Mouse (Mus musculus) retina, postnatal 1 day (tissue): ENCODE data around the gene E030018B13Rik.
A peak's percentile ranks its signal among the peaks of the same experiment; 100 is the strongest.

ENCODE experiments used
- DNase-seq: peaks from one replicate; pipeline ENCODE4 v3.0.0-alpha.2; 2012

E030018B13Rik gene

DNA sequence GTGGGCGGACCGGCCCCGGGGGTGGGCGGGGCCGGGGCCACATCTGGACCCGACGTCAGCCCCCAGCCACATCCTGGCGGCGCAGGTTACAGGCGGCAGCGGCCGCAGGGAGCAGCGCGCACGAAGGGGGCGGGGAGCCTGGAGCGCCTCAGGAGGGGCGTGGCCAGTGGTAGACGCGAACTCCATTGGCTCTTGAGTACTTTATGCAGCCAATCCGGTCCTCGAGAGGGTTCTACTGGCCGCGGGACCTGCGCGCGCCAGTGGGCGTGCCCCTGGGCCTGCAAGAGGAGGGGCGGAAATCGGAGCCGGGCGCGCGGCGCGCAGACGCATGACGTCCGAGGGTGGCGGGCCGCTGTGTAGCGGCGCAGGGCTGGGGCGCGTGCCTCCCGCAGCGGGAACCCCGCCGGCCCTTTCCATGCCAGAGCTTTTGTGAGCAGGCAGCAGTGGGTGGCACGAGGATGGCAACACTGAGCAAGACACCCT is 22.3 kb downstream of the E030018B13Rik start, which contains the start of gene Klf13:
Gene Klf13, minus strand, starts transcription at position 2 of the 483 bp plus-strand sequence.
- peak; percentile 100 for DNase-seq

DNA sequence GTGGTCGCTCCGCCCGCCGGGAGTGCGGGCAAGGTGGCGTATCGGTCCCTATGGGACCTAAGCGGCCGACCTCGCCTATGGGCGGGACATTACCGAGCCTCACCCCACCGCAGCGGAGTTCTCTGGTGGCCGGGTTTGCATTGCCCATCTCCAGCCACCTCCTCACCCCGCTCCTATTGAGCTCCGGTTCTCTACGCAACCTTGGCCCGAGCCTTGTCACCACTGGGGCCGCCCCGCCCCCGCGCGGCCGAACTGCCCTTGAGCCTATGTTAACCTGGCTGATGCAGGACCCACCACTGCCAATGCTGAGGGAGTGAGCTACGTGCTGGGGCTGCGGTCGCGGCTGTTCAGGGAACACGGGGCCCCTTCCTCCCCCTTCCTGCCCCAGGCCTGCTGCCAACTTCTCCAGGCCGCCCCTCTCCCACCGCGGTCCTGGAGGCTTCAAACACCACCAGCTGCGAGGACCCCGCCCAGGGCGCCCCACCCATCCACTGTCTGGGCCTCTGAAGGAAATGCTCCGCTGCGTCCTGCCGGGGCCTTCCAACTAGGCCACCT is 22.8 kb downstream of the E030018B13Rik start:
- DNase-seq, result peak; percentile 84

DNA sequence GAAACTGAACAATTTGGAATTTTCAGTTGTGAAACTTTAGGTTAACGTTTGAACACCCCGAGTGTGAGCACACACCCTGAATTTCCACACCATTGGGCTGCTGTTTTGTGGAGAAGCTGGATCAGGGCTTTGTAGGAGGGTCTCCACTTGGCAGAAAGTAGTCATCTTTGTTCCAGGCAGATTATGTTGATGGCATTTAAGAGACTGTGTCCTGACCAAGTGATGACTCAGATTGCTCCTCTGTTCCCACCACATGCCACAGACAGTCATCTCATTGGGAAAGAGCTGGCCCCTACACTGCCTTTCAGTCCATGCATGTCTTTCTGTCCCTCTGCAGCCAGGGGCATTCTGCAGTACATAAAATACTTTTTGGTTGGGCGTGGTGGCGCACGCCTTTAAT is 23.7 kb downstream of the E030018B13Rik start:
- no peak for DNase-seq

DNA sequence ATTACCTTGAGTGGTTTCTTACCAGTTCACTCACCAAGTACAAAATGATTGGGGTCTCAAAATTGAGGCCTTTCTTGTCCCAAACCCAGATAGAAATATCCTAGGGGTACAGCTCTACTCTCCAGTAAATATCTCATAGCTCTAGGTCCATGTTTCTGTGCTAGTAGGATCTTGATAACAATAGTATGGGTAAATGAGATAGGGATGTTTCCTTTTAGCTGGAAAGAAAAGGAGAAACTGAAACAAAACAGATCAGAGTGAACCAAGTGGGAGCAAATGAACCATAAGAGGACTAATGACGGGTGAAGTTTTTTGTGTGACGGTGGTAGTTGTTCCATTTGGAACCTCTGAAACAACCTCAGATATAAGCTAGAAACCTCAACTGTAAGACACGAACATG is 24.4 kb downstream of the E030018B13Rik start:
- no peak for DNase-seq

DNA sequence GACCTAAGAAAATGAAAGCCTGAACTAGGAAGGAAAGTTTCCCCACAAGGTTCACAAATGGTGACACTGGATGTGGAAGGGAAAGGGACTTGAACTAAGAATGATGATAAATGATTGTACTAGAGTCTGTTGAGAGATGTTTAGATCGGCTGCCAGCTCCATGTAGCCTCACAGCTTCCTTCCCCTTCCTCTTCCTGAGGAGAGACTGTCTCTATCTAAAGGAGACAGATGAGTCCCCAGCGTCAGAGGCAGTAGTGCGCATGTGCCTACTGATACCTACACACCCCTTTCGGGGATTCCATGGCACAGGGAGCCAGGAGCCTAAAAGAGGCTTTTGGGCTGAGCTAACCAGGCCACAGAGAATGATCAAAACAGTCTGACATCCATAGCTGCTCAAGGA is 24.8 kb downstream of the E030018B13Rik start:
- no peak for DNase-seq

DNA sequence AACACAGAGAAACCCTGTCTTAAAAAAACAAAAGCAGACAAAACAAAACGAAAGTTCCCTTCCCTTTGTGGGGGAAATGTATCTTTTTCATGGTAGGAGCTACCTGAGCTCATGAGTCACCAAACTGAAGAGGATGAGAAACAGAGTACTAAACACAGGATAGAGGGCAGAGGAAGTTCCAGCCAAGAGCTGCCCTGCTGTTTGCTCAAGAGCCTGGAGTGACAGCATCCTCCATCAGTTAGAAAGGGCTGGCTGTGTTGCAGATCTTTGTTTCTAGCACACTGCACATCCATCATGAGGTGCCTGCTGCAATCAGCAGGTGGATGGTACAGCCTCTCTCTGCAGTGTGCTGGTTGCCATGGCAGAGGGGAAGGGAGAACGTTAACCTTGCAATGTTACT is 27.3 kb downstream of the E030018B13Rik start:
- DNase-seq, result no peak

DNA sequence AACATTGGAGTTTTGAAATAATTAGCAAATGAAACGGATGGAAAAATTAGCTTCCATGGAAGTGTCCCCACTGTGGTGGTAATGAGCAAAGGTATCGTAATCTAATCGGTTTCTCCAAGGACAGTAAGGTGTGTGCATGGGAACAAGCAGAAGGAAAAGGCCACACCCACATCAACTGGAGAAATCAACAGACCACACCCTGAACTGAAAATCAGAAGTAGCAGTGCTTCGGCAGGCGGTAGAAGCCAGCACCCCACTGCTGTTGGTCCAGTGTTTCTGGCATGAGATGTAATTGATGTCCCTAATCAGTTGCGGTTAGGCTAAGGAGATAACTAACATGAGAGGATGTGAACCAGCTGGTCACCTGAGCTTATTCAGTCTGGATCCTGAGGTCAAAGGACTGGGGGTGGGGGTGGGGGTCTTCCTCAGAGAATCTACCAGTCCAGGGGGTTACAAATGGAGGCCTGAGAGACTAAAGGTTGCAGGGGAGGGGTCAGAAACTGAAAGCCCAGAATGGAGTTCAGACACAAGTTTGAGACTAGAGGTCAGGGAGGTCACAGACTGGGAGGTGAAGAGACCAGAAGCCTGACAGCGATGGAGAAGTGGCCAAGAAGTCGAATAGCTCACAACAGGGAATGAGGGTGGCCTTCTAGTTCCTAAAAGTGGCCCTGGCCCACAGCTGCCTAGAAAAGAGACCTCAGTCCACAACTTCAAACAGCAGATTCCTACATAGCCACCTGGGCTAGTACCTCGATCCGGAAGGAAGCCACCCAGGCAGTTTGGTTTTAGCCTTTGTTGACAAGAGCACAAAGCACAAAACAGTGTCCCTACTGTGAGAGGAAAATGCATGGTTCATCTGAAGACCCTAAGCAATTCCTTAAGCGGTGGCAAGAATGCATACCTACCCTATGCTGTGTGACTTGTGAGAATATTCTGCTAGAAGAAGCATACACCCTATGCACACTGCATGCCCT is 31.1 kb downstream of the E030018B13Rik start:
- no peak for DNase-seq

DNA sequence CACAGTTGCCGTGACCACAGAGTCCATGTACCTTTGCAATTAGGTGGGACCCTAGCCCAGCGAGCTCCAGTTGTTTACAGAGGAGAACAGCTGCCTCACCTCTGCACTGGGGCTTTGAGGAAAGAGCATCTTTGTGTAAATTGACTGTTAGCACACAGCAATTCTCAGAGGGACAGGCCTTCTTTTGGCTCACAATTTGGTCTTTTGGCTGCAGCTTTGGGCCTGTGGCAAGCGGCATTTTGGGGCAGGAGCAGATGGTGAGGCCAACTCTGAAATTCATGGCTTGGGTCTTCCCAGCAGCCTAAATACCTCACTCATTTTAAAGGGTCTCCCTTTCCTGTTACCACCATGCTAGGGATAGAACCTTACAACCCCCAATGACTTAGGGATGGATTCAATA is 32.5 kb downstream of the E030018B13Rik start:
- no peak for DNase-seq

DNA sequence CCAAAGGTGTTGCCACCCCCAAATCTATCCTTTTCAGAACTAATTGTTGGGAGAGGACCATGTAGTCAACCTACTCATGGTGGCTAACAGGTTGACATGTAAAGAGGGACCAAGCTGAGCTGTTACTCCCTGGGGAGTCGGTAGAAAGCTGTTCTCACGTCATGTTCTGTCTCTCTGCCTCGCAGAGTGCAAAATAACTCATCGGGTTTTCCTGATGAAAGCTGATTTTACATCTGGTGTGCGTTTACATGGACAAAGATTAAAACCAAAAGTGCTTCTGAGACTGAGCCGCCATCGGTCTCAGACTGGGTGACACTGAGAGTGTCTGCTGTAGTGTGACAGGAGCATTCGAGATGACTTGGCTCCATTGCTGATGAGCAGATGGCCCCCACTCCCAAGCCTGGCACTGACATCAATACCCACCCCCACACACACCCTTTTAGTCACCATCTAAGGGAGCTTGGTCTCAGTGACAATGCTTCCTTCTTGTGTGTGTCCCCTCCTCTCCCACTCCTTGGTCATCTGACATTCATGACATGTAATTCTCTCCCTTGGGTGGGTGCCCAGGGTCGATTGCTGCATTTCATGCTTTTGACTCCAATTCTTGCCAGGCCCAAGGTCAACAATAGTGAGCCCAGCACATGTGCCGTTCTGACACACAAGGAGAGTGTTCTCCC is 34.4 kb downstream of the E030018B13Rik start:
- DNase-seq, result no peak

DNA sequence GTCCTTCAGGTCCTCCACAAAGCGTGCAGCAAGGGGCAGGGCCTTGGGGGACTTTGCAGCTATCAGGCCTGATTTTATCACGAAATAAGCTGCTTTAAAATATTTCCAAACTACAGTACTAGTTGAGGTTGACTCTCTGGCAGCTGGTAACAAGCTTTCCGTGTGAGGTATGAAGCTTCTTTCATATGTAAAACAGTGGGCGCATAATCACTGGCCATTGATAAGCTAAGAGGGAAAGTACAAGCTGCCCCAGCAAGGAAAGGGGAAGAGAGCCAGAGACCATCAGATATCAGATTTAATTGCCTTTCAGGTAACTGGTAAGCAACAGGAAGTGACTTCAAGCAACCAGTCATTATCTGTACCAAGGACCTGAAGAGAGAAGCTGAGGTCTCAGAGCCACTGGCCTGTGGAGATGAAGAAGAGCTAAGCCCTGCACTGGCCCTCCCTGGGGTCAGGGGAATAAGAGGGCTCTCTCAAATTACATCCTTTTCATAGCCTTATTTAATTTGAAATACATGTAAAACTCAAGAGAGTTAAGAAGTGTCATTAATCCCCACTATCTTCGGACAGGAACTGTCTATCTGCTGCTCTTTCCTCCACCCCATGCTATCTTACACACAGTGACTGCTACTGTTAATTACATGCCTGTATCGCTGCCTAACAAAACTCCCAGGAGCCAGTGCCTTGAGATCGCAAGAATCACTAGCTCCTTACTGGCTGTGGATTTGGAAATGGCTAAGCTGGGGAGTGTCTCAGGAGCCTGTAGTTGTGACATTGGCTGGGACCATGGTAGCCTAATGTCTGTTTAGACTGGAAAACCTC is 35.6 kb downstream of the E030018B13Rik start:
- DNase-seq, result no peak

DNA sequence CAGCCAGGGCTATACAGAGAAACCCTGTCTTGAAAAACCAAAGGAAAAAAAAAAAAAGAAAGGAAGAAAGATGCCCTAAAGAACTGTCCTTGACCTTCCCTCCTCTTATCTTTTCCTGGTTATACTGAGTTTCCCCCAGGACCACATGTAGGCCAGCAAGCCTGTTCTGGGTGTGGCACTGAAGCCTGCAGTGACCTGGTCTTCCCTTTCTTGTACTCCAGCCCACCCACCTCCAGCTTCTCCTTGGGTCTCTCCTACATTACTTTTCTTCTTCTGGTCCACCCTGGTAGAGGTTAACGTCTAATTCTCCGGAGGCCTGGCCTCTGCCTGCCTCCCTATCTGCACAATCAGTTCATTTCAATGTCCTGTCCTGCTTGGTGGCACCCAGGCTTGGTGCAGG is 38.8 kb downstream of the E030018B13Rik start:
- no peak for DNase-seq

DNA sequence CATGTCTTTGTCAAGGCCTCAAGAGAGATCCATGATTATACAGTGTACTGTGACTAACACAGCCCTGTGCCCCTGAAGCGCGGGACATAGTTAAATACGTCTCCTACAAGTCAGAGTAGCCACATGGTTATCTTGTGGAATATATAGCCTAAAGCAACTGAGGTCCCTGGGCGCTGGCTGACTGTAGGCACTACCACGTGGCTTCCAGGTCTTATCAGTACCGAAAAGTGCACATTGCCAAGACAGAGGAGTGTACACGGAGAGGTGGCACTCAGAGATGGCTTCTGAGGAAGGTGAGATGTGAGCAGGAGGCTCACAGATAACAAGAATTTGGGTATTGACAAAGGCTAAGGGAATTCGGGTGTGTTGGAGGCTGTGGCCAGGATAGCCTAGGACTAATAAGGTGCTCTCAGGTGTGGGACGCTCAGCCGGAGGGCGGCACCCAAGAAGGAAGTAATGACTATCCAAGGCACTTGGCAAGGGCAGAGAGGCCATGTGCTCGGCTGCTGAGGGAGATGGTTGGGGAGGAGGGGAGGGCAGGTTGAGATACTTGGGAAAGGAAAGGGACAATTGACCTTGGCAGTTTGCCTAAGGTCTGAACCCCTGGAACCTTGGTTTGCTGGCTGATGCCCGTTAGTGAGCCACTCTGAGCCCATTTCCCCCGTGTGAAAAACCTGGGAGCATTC is 39.6 kb downstream of the E030018B13Rik start:
- DNase-seq, result no peak

DNA sequence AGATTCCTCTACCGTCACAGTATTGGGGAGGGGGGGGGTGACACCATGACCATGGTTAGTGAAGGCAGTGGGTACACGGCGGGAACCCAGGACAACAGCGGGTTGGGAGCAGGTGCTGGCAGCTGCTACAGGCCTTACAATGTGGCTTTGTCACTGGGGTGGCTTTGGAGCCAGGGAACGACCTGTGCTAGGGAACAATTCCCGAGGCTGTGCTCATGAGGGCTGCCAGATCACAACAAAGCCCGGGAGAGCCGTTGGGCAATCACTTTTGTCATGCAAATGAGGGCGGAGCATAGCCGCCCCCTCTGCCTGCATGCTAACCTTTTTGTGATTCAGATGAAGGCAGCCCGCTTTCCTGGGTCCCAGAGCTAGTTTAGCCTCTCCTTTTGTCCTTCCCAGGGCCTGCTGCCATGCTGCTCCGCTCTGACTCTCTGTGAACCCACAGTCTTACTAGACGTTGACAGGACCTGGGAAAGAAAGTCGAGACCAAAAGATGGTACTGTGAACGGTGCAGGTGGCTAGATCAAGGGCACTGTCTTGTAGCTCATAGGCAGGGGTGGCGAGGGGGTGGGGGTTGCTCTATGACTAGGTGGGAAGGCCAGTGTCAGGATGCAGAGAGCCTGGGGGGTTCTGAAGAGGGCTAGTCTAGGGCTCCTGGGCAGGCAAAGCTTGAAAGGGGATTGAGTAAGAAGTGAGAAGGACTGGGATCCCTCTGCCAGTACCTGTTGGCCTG is 40.5 kb downstream of the E030018B13Rik start:
- peak; percentile 98 for DNase-seq

DNA sequence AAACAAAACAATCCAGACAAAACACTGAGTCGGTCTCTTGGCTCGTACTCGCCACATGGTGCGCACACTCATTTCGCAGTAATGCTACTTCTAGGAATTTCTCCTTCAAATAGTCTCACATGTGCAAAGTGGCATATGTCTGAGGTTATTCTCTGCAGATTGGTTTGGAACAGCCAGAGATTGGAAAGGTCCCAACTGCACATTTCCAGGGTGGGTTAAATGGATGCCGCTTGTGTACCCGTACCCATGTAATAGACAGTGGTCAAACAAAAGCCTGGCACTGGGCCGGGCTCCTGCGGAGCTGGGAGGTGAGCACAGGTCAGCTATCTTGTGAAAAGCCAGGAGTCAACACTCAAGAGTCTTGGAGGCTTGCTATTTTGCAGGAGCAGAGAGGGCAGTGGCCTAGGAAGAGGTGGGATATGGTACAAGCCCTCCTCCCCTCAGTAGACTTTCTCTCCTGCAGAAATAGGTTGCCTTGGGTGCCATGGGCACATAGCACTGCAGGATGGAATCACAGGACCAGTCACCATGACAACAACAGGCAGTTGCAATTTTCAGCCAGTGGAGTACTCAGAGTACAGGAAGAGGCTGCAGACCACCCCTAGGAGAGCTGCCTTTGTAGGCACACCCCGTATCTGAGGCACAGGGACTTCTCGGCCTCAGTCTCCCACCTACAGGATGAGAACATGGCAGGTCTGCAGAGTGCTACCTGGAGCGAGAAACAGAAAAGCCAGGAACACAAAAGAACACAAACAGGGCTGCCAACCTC is 41.4 kb downstream of the E030018B13Rik start:
- DNase-seq, result peak; percentile 53

DNA sequence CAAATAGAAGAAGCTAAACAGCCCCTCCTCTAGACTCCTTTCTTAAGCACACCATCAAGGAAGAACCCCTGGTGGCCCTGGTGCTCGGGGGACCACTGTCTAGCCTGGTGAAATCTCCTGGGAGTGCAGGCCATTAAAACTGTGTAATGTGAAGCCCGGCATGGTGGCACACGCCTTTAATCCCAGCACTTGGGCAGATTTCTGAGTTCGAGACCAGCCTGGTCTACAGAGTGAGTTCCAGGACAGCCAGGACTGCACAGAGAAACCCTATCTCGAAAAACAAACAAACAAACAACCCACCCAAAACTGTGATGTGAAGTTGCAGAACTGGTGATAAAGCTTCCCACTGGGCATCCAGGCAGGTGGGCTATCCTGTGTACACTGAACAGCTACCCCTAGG is 47.0 kb downstream of the E030018B13Rik start:
- no peak for DNase-seq

DNA sequence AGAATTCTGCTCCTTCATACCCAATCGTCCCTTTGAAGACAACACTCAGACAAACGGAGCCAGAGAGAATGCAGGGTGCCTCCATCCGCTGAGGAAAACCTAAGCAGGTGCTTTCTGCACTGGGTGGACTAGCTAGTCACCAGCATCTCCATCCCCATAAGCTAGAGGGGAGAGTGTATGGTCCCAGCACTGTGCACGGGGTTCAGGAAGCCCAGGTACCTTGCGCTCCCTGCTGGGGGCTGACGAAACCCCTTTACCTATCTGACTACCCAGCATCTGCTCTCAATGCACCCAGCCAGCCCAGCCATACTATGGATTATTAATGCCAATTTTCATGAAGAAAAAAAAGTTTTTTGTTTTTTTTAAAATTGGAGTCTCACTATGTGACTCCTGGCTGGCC is 47.5 kb downstream of the E030018B13Rik start:
- DNase-seq, result no peak

DNA sequence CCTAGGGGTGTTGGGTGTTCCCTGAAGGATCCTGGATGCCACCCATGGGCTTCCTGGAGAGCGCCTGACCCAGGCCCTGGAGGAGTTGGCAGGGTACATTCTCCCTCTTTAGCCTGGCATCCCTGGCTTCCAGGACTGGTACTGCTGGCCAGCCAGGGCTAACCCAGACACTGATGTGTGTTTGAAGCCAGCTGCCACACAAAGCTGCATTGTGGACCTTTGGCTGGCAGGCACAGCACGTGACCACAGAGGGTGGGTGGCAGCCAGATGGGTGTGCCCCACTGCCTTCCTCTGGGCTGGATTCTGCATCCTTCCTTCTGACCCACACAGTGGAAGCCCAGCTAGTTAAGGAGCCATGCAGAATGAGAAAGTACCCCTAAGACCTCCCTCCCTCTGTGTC is 48.5 kb downstream of the E030018B13Rik start:
- peak; percentile 87 for DNase-seq

DNA sequence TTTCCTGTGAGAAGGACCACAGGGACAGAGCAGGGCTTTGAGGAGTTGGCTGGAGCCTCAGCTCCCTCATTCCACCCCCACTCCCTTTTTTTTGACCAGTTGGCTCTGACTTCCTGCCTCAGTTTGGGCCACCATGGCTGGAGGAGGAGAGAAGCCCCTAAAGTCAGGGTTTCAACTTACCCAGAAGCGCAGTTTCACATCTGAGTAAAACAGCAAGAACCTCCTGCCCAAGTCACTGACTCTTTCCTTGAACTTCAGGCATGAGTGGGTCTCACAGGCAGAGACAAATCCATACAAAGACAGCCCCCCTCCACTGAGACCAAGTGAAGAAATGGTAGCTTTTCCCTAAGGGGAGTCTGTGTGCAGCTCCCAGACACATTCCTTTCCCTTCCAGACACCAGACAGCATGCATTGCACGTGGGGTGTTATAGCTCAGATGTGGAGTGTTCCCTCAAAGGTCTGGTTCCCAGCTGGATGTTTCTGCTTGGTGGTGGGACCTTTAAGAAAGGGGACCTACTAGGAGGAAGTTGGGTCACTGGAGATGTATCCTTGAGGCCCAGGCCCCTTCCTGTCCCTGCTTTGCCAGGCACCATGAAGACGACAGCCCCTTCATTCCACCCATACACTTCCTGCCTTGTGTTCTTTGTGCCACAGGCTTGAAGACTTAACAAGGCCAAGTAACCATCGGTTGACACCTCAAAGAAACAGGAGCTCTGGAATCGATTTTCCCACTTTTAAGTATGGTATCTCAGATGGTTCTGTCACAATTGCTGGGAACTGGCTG is 49.2 kb downstream of the E030018B13Rik start:
- DNase-seq, result no peak

DNA sequence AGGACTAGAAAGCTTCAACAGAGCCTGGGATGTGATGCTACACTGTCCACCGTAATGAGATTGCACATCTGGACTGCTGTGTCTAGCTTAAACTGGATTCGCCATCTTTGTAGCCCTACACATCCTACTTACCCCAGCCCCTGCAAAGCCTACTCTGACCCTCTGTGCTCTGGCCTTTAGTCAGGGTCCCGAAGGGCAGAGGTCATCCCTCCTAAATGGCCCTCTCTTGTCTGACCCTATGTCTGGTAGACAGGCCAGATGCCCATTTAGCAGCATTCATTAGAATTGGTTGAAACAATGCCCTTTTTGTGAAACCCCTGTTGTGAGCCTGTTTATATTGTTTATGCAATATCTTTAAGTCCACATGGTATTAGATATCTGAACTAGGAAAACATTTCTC is 53.3 kb downstream of the E030018B13Rik start:
- no peak for DNase-seq
